Mouse (Mus musculus): ENCODE results near the gene Gstz1. TPM values are rescaled to one million over a fixed set of nuclear protein-coding genes. Genes with fewer than 3 reads are reported as not detected.

Gene Gstz1
- total and polyA plus RNA-seq, 3 experiments: 7.2 to 71.9 (median 51.5) TPM

DNA sequence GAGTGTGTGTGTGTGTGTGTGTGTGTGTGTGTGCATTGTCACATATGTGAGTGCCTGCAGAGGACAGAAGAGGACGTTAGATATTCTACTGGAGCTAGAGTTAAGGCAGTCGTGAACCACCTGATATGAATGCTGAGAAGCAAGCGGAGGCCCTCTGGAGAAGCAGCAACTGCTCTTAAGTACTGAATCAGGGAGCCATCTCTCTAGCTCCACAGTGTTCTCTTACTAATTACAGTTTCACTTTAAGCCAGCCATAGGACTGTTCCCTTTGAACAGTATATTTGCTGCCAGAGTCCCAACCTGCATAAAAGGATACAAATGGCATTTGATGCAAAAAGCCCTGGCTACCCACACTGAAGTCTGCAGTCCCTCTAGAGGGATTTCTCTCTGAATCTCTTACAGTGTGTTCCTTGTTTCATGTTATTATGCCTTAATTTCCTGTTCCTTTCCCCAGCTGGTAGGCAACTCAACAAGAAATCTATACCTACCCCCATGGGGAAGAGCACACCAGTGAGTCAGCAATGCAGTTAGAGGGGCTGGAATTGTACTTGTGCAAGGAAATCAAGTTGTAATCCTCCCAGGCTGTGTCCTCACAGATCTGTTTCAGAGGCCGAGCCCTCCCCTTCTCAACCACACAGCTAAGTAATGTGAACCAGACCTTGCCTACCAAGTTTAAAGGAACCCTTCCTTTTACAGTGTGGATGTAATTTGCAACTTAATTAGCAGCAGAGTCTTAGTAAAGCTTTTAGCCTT is 28.4 kb downstream of the Gstz1 start:
- Histone ChIP-seq H3K36me3 (replicated peaks) (peaks cover 75% of the 10 kb centered on the region), H3K4me3 (ENCODE audit: low read depth, low read length) (no peak overlapping the region)
- ATAC-seq (ENCODE audit: extremely low read depth, insufficient number of reproducible peaks, low FRiP score, poor library complexity, severe bottlenecking): no peak

DNA sequence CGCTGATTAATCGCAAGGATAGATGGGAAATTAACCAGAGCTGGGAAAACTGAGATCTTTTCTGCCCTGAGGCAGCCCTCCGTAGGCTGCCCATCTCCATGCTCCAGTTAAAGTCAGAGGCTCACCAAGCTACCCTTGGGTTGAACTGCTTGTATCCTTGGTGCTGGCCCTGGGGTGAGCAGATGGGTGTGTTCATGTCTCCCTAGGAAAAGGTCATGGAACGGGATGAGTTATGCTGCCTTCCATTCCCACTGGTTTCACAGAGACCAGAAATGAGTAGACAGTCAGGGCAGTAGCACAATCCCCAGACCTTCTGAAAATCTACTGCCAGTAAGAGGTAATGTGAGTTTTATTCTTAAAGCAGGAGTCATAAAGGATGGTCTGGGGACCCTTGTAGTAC is 30.7 kb downstream of the Gstz1 start:
- ATAC-seq (ENCODE audit: extremely low read depth, insufficient number of reproducible peaks, low FRiP score, poor library complexity, severe bottlenecking) (no peak), DNase-seq (ENCODE audit: low spot score) (no peak)
- no peaks in the 10 kb centered on the region; the same call in 1 of the 2 replicates for H3K27me3 ChIP-seq (ENCODE audit: insufficient read depth, low read length)
- no peak for TF ChIP-seq POLR2AphosphoS5 (IDR thresholded peaks at IDR 0.05; ENCODE audit: insufficient replicate concordance, low read depth, low read length)
- no peak for TF ChIP-seq CTCF (IDR thresholded peaks at IDR 0.05; ENCODE audit: low read depth, low read length)
- TF ChIP-seq GATA1 (IDR thresholded peaks at IDR 0.05; ENCODE audit: borderline replicate concordance, low read length): no peak
- no peak for TF ChIP-seq GATA2 (IDR thresholded peaks at IDR 0.05; ENCODE audit: borderline replicate concordance, low read depth, low read length)
- no peak for TF ChIP-seq TAL1 (conservative IDR thresholded peaks at IDR 0.05; ENCODE audit: low read depth, low read length)
- H3K9me3 ChIP-seq (replicated peaks): no peaks in the 10 kb centered on the region
- peaks cover 59% of the 10 kb centered on the region for H3K36me3 ChIP-seq (replicated peaks)
- no peak overlapping the region for H3K4me3 ChIP-seq (ENCODE audit: low read depth, low read length)
- no peaks in the 10 kb centered on the region for H3K4me1 ChIP-seq (ENCODE audit: insufficient read depth, low read depth, low read length)

More for the DNA sequence above, 28.4 kb downstream of the Gstz1 start:
- no peak for TF ChIP-seq POLR2AphosphoS5 (IDR thresholded peaks at IDR 0.05; ENCODE audit: insufficient replicate concordance, low read depth, low read length)
- no peak for TF ChIP-seq CTCF (IDR thresholded peaks at IDR 0.05; ENCODE audit: low read depth, low read length)
- no peak for TF ChIP-seq GATA2 (IDR thresholded peaks at IDR 0.05; ENCODE audit: borderline replicate concordance, low read depth, low read length)
- TF ChIP-seq GATA1 (IDR thresholded peaks at IDR 0.05; ENCODE audit: borderline replicate concordance, low read length): no peak
- TF ChIP-seq TAL1 (conservative IDR thresholded peaks at IDR 0.05; ENCODE audit: low read depth, low read length): no peak
- DNase-seq (ENCODE audit: low spot score): no peak
- Histone ChIP-seq H3K4me1 (ENCODE audit: insufficient read depth, low read depth, low read length) (no peaks in the 10 kb centered on the region), H3K27me3 (ENCODE audit: insufficient read depth, low read length) (no peaks in the 10 kb centered on the region; the same call in 1 of the 2 replicates), H3K9me3 (replicated peaks) (no peaks in the 10 kb centered on the region)

DNA sequence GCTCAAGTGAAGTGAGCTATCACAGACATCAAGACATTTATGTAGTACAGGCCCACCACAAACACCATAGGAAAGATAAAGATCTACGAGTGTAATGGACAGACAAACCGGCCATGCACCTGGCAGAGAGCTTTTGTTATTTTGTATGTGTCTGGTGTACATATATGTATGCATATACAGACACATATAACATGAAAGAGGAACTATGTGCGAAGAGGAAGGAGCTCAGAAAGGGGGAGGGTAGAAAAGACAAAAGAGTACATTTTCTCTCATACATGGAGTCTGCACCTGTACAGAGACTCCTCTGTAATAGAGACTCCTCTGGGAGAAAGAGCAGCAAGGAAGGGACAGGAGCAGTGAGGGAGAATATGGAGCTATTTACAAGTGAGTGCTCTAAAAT is 46.0 kb downstream of the Gstz1 start:
- 0 out of 2 replicates have a peak, but pooled peaks have one; percentile 10 for ATAC-seq (ENCODE audit: extremely low read depth, insufficient number of reproducible peaks, low FRiP score, poor library complexity, severe bottlenecking)
- no peaks in the 10 kb centered on the region; the same call in 1 of the 2 replicates for H3K27me3 ChIP-seq (ENCODE audit: insufficient read depth, low read length)
- H3K9me3 ChIP-seq (replicated peaks): no peaks in the 10 kb centered on the region
- no peak overlapping the region for H3K4me3 ChIP-seq (ENCODE audit: low read depth, low read length)
- DNase-seq (ENCODE audit: low spot score): no peak
- H3K4me1 ChIP-seq (ENCODE audit: insufficient read depth, low read depth, low read length): peaks cover 21% of the 10 kb centered on the region
- TF ChIP-seq CTCF (IDR thresholded peaks at IDR 0.05; ENCODE audit: low read depth, low read length) (no peak), GATA1 (IDR thresholded peaks at IDR 0.05; ENCODE audit: borderline replicate concordance, low read length) (no peak), TAL1 (conservative IDR thresholded peaks at IDR 0.05; ENCODE audit: low read depth, low read length) (no peak), GATA2 (IDR thresholded peaks at IDR 0.05; ENCODE audit: borderline replicate concordance, low read depth, low read length) (no peak), POLR2AphosphoS5 (IDR thresholded peaks at IDR 0.05; ENCODE audit: insufficient replicate concordance, low read depth, low read length) (no peak)
- H3K36me3 ChIP-seq (replicated peaks): peaks cover 9% of the 10 kb centered on the region

DNA sequence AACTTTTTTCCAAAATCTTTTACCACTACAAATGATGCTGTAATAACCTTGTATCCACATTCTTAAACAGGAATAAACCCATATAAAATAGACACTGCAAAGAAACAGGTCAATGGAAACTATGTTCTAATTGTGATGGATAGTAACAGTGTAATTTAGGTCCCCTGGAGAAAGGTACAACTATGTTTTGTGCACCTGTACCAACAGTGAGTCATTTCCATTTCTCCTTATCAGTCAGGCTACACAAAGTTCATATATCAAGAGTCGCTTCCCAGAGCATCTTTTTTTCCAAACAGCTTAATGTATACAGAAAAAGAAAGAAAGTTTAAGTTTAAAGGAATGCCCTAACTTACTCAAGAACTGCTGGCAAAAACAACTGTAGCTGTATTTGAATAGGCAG is 48.1 kb downstream of the Gstz1 start:
- H3K4me3 ChIP-seq (ENCODE audit: low read depth, low read length): no peak overlapping the region
- ATAC-seq (ENCODE audit: extremely low read depth, insufficient number of reproducible peaks, low FRiP score, poor library complexity, severe bottlenecking) (no peak), DNase-seq (ENCODE audit: low spot score) (no peak)
- no peaks in the 10 kb centered on the region for H3K9me3 ChIP-seq (replicated peaks)
- peaks cover 3% of the 10 kb centered on the region for H3K36me3 ChIP-seq (replicated peaks)
- no peaks in the 10 kb centered on the region for H3K27me3 ChIP-seq (ENCODE audit: insufficient read depth, low read length)
- peaks cover 37% of the 10 kb centered on the region for H3K4me1 ChIP-seq (ENCODE audit: insufficient read depth, low read depth, low read length)
- TF ChIP-seq CTCF (IDR thresholded peaks at IDR 0.05; ENCODE audit: low read depth, low read length) (no peak), GATA2 (IDR thresholded peaks at IDR 0.05; ENCODE audit: borderline replicate concordance, low read depth, low read length) (no peak), GATA1 (IDR thresholded peaks at IDR 0.05; ENCODE audit: borderline replicate concordance, low read length) (no peak), POLR2AphosphoS5 (IDR thresholded peaks at IDR 0.05; ENCODE audit: insufficient replicate concordance, low read depth, low read length) (no peak), TAL1 (conservative IDR thresholded peaks at IDR 0.05; ENCODE audit: low read depth, low read length) (no peak)

DNA sequence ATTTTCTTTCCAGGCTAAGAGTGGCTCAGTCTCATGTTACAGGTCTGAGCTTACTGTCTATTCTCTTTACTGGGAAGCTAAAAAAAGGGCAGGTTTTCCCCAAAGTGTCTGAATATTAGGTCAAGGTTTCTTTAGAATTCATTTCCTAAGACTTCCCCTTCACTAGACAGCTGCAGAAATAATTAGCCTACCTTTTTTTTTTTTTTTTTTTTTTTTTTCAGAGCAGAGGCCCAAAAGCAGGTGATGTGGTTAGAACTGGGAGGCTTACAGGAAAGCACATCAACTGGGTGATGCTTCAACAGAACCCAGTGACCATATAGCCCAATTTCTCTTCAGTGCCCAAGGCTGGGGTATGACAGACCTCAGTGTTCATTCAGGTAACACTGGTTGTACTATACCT is 49.3 kb downstream of the Gstz1 start:
- ATAC-seq (ENCODE audit: extremely low read depth, insufficient number of reproducible peaks, low FRiP score, poor library complexity, severe bottlenecking) (no peak), DNase-seq (ENCODE audit: low spot score) (no peak)
- no peak for TF ChIP-seq CTCF (IDR thresholded peaks at IDR 0.05; ENCODE audit: low read depth, low read length)
- TF ChIP-seq GATA1 (IDR thresholded peaks at IDR 0.05; ENCODE audit: borderline replicate concordance, low read length): no peak
- Histone ChIP-seq H3K4me3 (ENCODE audit: low read depth, low read length) (no peak overlapping the region), H3K36me3 (replicated peaks) (peaks cover 3% of the 10 kb centered on the region), H3K9me3 (replicated peaks) (no peaks in the 10 kb centered on the region), H3K27me3 (ENCODE audit: insufficient read depth, low read length) (no peaks in the 10 kb centered on the region), H3K4me1 (ENCODE audit: insufficient read depth, low read depth, low read length) (peaks cover 33% of the 10 kb centered on the region)

DNA sequence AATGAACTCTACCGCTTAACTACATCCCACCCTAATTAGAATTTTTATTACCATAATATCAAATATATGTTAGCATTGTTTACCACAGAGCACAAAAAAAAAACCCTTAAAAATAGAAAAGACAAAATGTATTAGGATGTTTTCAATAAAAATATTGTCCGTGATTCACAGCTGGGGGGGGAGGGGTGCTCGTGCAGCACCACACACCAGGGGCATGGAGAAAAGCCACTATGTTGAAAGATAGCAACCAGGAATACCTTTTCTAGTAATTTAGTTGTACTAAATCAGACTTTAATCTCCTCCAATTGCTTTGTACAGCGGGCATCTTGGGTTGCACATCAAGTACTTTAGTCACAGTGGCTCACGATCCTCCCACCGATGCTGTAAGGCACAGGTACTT is 51.8 kb downstream of the Gstz1 start:
- ATAC-seq (ENCODE audit: extremely low read depth, insufficient number of reproducible peaks, low FRiP score, poor library complexity, severe bottlenecking) (no peak), DNase-seq (ENCODE audit: low spot score) (no peak)
- Histone ChIP-seq H3K9me3 (replicated peaks) (no peaks in the 10 kb centered on the region), H3K27me3 (ENCODE audit: insufficient read depth, low read length) (no peaks in the 10 kb centered on the region), H3K4me1 (ENCODE audit: insufficient read depth, low read depth, low read length) (peaks cover 26% of the 10 kb centered on the region), H3K36me3 (replicated peaks) (peaks cover 3% of the 10 kb centered on the region), H3K4me3 (ENCODE audit: low read depth, low read length) (peak overlapping the region; percentile 77; the same call in 1 of the 2 replicates)
- TF ChIP-seq POLR2AphosphoS5 (IDR thresholded peaks at IDR 0.05; ENCODE audit: insufficient replicate concordance, low read depth, low read length): no peak
- no peak for TF ChIP-seq GATA1 (IDR thresholded peaks at IDR 0.05; ENCODE audit: borderline replicate concordance, low read length)
- no peak for TF ChIP-seq GATA2 (IDR thresholded peaks at IDR 0.05; ENCODE audit: borderline replicate concordance, low read depth, low read length)
- TF ChIP-seq CTCF (IDR thresholded peaks at IDR 0.05; ENCODE audit: low read depth, low read length): no peak
- no peak for TF ChIP-seq TAL1 (conservative IDR thresholded peaks at IDR 0.05; ENCODE audit: low read depth, low read length)

All from G1E (cell line).